Mouse (Mus musculus): ENCODE data around the gene Fer1l4. TPM values are rescaled to one million over a fixed set of nuclear protein-coding genes. Genes with fewer than 3 reads are reported as not detected.

Gene Fer1l4
- 0.38 and 0.67 TPM in 2 replicates for polyA plus RNA-seq (2012; rRNA removed)

- no peak for TF ChIP-seq POLR2A (IDR thresholded peaks at IDR 0.05; ENCODE audit: low read depth, low read length)
- no peak for TF ChIP-seq CTCF (conservative IDR thresholded peaks at IDR 0.05; ENCODE audit: insufficient read depth, insufficient read length, low read depth, low read length)
These were observed at the start of gene Fer1l4 for GRCm38 (mm10) chr2:156052816-156053215. Gene Fer1l4, minus strand, starts transcription at chr2:156052947.

GRCm38 (mm10) chr2:156091926-156092325 is 39.2 kb upstream of the Fer1l4 start:
- H3K4me1 ChIP-seq (ENCODE audit: control insufficient read depth, insufficient read depth, low read length): peaks cover 2% of the 10 kb centered on the region; the same call in 1 of the 2 replicates
- no peak for DNase-seq
- WGBS: 75% methylated on average over 5 of the region's 5 CpGs
- no peaks in the 10 kb centered on the region for H3K27me3 ChIP-seq (replicated peaks; ENCODE audit: control insufficient read depth, insufficient read depth, low read length)
- H3K27ac ChIP-seq (ENCODE audit: insufficient read depth, low read depth, low read length): no peak overlapping the region
- no peak overlapping the region for H3K4me3 ChIP-seq (ENCODE audit: insufficient read depth, low read depth, low read length)
- H3K36me3 ChIP-seq (ENCODE audit: control insufficient read depth, insufficient read depth, low read length): peaks cover 2% of the 10 kb centered on the region; the same call in 1 of the 2 replicates
- no peak for TF ChIP-seq POLR2A (IDR thresholded peaks at IDR 0.05; ENCODE audit: low read depth, low read length)
- TF ChIP-seq CTCF (conservative IDR thresholded peaks at IDR 0.05; ENCODE audit: insufficient read depth, insufficient read length, low read depth, low read length): no peak

More at GRCm38 (mm10) chr2:156052816-156053215, at the start of gene Fer1l4:
- Histone ChIP-seq H3K4me3 (ENCODE audit: insufficient read depth, low read depth, low read length) (no peak within 1 kb of the TSS), H3K4me1 (ENCODE audit: control insufficient read depth, insufficient read depth, low read length) (no peaks in the 10 kb centered on the region), H3K27me3 (replicated peaks; ENCODE audit: control insufficient read depth, insufficient read depth, low read length) (no peaks in the 10 kb centered on the region), H3K36me3 (ENCODE audit: control insufficient read depth, insufficient read depth, low read length) (no peaks in the 10 kb centered on the region), H3K27ac (ENCODE audit: insufficient read depth, low read depth, low read length) (no peak within 1 kb of the TSS)
- WGBS: 76% methylated on average over 9 of the region's 9 CpGs
- DNase-seq: no peak

DNA sequence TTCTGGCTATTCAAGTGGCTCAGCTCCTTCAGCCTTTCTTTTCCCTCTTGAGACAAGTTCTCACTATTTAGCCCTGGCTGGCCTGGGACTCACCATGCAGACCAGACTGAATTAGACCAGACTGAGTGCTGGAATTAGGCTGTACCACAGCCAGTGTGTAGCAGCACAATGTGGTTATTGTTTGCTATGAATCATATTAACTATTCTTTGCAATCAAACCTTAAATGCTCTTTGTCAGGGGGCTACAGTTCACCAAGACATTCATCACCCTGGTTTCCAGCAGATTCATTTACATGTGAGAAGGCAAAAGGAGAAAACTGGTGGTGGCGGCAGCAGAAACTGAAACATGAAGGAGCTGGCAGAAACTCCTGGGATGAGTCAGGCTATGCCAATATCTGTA is 37.1 kb upstream of the Fer1l4 start:
- no peak overlapping the region for H3K4me3 ChIP-seq (ENCODE audit: insufficient read depth, low read depth, low read length)
- TF ChIP-seq POLR2A (IDR thresholded peaks at IDR 0.05; ENCODE audit: low read depth, low read length) (no peak), CTCF (conservative IDR thresholded peaks at IDR 0.05; ENCODE audit: insufficient read depth, insufficient read length, low read depth, low read length) (no peak)
- H3K4me1 ChIP-seq (ENCODE audit: control insufficient read depth, insufficient read depth, low read length): peaks cover 2% of the 10 kb centered on the region; the same call in 1 of the 2 replicates
- WGBS: 88% methylated on average over 1 of the region's 1 CpGs
- H3K27me3 ChIP-seq (replicated peaks; ENCODE audit: control insufficient read depth, insufficient read depth, low read length): no peaks in the 10 kb centered on the region
- DNase-seq: no peak
- H3K36me3 ChIP-seq (ENCODE audit: control insufficient read depth, insufficient read depth, low read length): no peaks in the 10 kb centered on the region
- no peak overlapping the region for H3K27ac ChIP-seq (ENCODE audit: insufficient read depth, low read depth, low read length)

GRCm38 (mm10) chr2:156087391-156088110 is 34.8 kb upstream of the Fer1l4 start:
- TF ChIP-seq CTCF (conservative IDR thresholded peaks at IDR 0.05; ENCODE audit: insufficient read depth, insufficient read length, low read depth, low read length): no peak
- TF ChIP-seq POLR2A (IDR thresholded peaks at IDR 0.05; ENCODE audit: low read depth, low read length): no peak
- Histone ChIP-seq H3K4me3 (ENCODE audit: insufficient read depth, low read depth, low read length) (no peak overlapping the region), H3K27ac (ENCODE audit: insufficient read depth, low read depth, low read length) (no peak overlapping the region), H3K4me1 (ENCODE audit: control insufficient read depth, insufficient read depth, low read length) (peaks cover 2% of the 10 kb centered on the region; the same call in 1 of the 2 replicates), H3K36me3 (ENCODE audit: control insufficient read depth, insufficient read depth, low read length) (no peaks in the 10 kb centered on the region), H3K27me3 (replicated peaks; ENCODE audit: control insufficient read depth, insufficient read depth, low read length) (no peaks in the 10 kb centered on the region)
- DNase-seq: no peak
- 84% methylated on average over 7 of the region's 7 CpGs for WGBS

DNA sequence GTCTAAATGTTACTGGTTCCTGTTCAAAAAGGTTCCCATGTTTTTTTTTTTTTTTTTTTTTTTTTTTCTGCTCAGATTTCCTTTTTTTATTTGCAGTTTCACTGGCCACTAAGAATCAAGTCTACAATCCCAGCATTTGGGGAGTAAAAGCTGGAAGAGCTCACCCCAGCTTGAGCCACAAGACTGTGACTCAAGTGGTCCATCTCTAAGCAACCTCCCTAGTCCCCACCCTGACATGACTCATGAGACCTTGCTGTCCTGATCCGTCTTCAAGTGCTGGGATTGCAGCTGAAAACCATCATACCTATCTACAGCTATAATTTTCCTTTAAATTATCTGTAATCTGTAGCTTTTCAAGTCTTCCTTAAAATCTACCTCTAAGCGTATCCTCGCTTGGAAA is 31.8 kb upstream of the Fer1l4 start:
- no peak overlapping the region for H3K4me3 ChIP-seq (ENCODE audit: insufficient read depth, low read depth, low read length)
- 90% methylated on average over 3 of the region's 3 CpGs for WGBS
- TF ChIP-seq POLR2A (IDR thresholded peaks at IDR 0.05; ENCODE audit: low read depth, low read length) (no peak), CTCF (conservative IDR thresholded peaks at IDR 0.05; ENCODE audit: insufficient read depth, insufficient read length, low read depth, low read length) (no peak)
- DNase-seq: no peak
- no peaks in the 10 kb centered on the region for H3K27me3 ChIP-seq (replicated peaks; ENCODE audit: control insufficient read depth, insufficient read depth, low read length)
- no peaks in the 10 kb centered on the region for H3K36me3 ChIP-seq (ENCODE audit: control insufficient read depth, insufficient read depth, low read length)
- no peak overlapping the region for H3K27ac ChIP-seq (ENCODE audit: insufficient read depth, low read depth, low read length)
- H3K4me1 ChIP-seq (ENCODE audit: control insufficient read depth, insufficient read depth, low read length): peaks cover 2% of the 10 kb centered on the region; the same call in 1 of the 2 replicates

DNA sequence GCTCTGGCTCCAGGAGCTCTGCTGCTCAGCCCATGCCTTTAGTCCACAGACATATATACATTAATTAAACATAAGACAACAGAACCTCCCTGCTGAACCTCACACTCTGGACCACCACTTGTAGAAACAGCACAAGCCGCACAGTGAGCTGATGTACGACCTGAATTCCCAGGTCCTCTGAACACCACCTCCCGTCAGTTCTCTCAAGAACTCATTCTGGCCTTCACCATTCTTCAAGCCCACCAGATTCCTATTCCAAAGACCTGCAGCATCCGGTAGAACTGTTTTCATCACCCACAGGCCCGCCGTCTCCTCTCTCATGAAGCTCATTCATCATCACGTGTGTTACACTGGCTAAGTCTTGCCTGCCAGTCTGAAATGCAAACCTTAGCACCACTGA is 27.6 kb upstream of the Fer1l4 start:
- H3K4me1 ChIP-seq (ENCODE audit: control insufficient read depth, insufficient read depth, low read length): peaks cover 6% of the 10 kb centered on the region; the same call in 1 of the 2 replicates
- no peaks in the 10 kb centered on the region for H3K27me3 ChIP-seq (replicated peaks; ENCODE audit: control insufficient read depth, insufficient read depth, low read length)
- no peak for TF ChIP-seq POLR2A (IDR thresholded peaks at IDR 0.05; ENCODE audit: low read depth, low read length)
- no peak for TF ChIP-seq CTCF (conservative IDR thresholded peaks at IDR 0.05; ENCODE audit: insufficient read depth, insufficient read length, low read depth, low read length)
- 81% methylated on average over 7 of the region's 7 CpGs for WGBS
- no peak overlapping the region for H3K27ac ChIP-seq (ENCODE audit: insufficient read depth, low read depth, low read length)
- no peaks in the 10 kb centered on the region; the same call in none of the 2 replicates for H3K36me3 ChIP-seq (ENCODE audit: control insufficient read depth, insufficient read depth, low read length)
- DNase-seq: no peak
- no peak overlapping the region for H3K4me3 ChIP-seq (ENCODE audit: insufficient read depth, low read depth, low read length)

DNA sequence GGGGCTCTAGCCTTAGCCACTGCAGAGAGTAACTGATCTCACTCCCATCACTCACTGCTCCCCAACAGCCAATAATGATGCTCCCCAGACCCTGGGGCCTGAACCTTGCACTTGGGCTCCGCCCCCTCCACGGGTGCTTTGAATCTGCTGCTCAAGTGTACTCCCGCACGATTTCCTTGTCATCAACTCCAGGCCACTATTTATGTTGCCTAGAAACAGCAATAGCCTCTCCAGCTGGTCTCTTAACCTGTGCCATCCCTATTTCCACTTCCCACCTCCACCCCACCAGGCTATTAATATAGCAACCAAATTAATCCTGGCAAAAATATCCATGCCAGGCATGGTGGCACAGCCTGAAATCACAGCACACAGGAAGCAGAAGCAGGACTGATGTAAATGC is 26.9 kb upstream of the Fer1l4 start:
- no peaks in the 10 kb centered on the region; the same call in none of the 2 replicates for H3K36me3 ChIP-seq (ENCODE audit: control insufficient read depth, insufficient read depth, low read length)
- no peaks in the 10 kb centered on the region for H3K27me3 ChIP-seq (replicated peaks; ENCODE audit: control insufficient read depth, insufficient read depth, low read length)
- WGBS: 39% methylated on average over 4 of the region's 4 CpGs
- no peak overlapping the region for H3K27ac ChIP-seq (ENCODE audit: insufficient read depth, low read depth, low read length)
- DNase-seq: peak; percentile 17
- H3K4me1 ChIP-seq (ENCODE audit: control insufficient read depth, insufficient read depth, low read length): peaks cover 6% of the 10 kb centered on the region; the same call in 1 of the 2 replicates
- TF ChIP-seq POLR2A (IDR thresholded peaks at IDR 0.05; ENCODE audit: low read depth, low read length) (no peak), CTCF (conservative IDR thresholded peaks at IDR 0.05; ENCODE audit: insufficient read depth, insufficient read length, low read depth, low read length) (no peak)
- no peak overlapping the region for H3K4me3 ChIP-seq (ENCODE audit: insufficient read depth, low read depth, low read length)
